Mouse (Mus musculus) midbrain, embryonic 15.5 days (tissue): ENCODE results near the gene Tpst2. TPM values are rescaled to one million over a fixed set of nuclear protein-coding genes. Genes with fewer than 3 reads are reported as not detected.
"Not testable (repeated sequence)": the region's sequence is repeated elsewhere in the genome, so short reads cannot be mapped to it uniquely, and the experiment has no call there.

ENCODE experiments used
- ATAC-seq: fragments of 200-750 bp; cut with Nextera tagmentation; replicated peaks from 2 replicates; pipeline ENCODE4 v1.8.0; 2017; ENCODE audit warnings: moderate TSS enrichment
- H3K27ac ChIP-seq: fragments of 300-500 bp; sonication (generic); 2 replicates; pipeline ENCODE4 v1.5.1; 2015; ENCODE audit warnings: mild to moderate bottlenecking, inconsistent platforms
- H3K27me3 ChIP-seq: fragments of 300-500 bp; sonication (generic); replicated peaks from 2 replicates; pipeline ENCODE4 v1.6.1; 2015; ENCODE audit warnings: inconsistent platforms
- H3K36me3 ChIP-seq: fragments of 300-500 bp; sonication (generic); replicated peaks from 2 replicates; pipeline ENCODE4 v1.6.1; 2015; ENCODE audit warnings: inconsistent platforms
- H3K4me1 ChIP-seq: fragments of 300-500 bp; sonication (generic); 2 replicates; pipeline ENCODE4 v1.6.1; 2015; ENCODE audit warnings: inconsistent platforms
- H3K4me2 ChIP-seq: fragments of 300-500 bp; sonication (generic); 2 replicates; pipeline ENCODE4 v1.6.1; 2015; ENCODE audit warnings: inconsistent platforms, mild to moderate bottlenecking, moderate library complexity
- H3K4me3 ChIP-seq: fragments of 300-500 bp; sonication (generic); 2 replicates; pipeline ENCODE4 v1.5.1; 2015; ENCODE audit warnings: mild to moderate bottlenecking, inconsistent platforms
- H3K9ac ChIP-seq: fragments of 300-500 bp; sonication (generic); 2 replicates; pipeline ENCODE4 v1.6.1; 2015; ENCODE audit warnings: mild to moderate bottlenecking, inconsistent platforms
- H3K9me3 ChIP-seq: fragments of 300-500 bp; sonication (generic); 2 replicates; pipeline ENCODE4 v1.6.1; 2016; ENCODE audit warnings: inconsistent platforms
- WGBS: fragments of 180-500 bp; shearing (Covaris S2); methylation state at CpG from one replicate; pipeline ENCODE4 v1.1.7; 2015; ENCODE audit warnings: mixed read lengths; 5-methylcytosine and 5-hydroxymethylcytosine counted together
- polyA plus RNA-seq: library from polyadenylated mRNA; unstranded; fragments of >200 nt; fragmentation: Nextera tagmentation; extraction: Ambion mirVana; gene quantifications from 2 replicates; pipeline ENCODE4 v1.2.1, GENCODE M21; 2015

The Tpst2 gene
- polyA plus RNA-seq, 1 experiment from 2014 or later: 29.4 TPM

DNA sequence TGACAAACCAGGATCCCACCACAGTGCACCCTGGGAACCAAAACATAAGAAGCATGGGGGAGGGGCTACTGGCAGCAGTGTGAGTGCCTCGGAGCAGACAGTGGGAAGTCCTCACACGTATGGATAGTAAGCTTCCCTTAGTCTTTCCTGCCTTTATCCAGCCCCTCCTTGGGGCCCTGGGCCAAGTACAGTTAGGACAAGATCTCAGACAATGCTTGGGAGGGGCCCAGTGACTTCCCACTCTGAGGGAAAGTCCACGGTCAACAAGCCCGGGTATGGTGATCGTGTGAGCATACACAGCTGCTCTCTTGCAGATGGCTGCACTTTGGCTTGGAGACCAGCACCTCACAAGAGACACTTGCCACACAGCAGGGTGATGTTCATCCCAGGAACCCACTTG, 40.8 kb downstream of the Tpst2 start:
- Histone ChIP-seq H3K4me1 (peaks cover 5% of the 10 kb centered on the region; the same call in 1 of the 2 replicates), H3K9me3 (no peaks in the 10 kb centered on the region), H3K36me3 (no peaks in the 10 kb centered on the region), H3K4me2 (no peak overlapping the region), H3K27me3 (no peaks in the 10 kb centered on the region), H3K9ac (no peak overlapping the region), H3K4me3 (no peak overlapping the region), H3K27ac (no peak overlapping the region)
- 64% methylated on average over 5 of the region's 5 CpGs for WGBS
- no peak for ATAC-seq

- 68% methylated on average over 2 of the region's 2 CpGs for WGBS
- not testable (repeated sequence) for ATAC-seq, H3K4me1 ChIP-seq, H3K27me3 ChIP-seq, H3K9ac ChIP-seq, H3K27ac ChIP-seq, H3K9me3 ChIP-seq, H3K36me3 ChIP-seq, H3K4me2 ChIP-seq, H3K4me3 ChIP-seq
These were observed 42.9 kb downstream of the Tpst2 start for GRCm38 (mm10) chr5:112319343-112319742.

GRCm38 (mm10) chr5:112320379-112320778, 43.9 kb downstream of the Tpst2 start:
- no peak overlapping the region for H3K9ac ChIP-seq
- no peaks in the 10 kb centered on the region for H3K36me3 ChIP-seq
- ATAC-seq: no peak
- H3K4me2 ChIP-seq: no peak overlapping the region
- peaks cover 3% of the 10 kb centered on the region; the same call in 1 of the 2 replicates for H3K4me1 ChIP-seq
- no peak overlapping the region for H3K27ac ChIP-seq
- H3K4me3 ChIP-seq: no peak overlapping the region
- no peaks in the 10 kb centered on the region for H3K9me3 ChIP-seq
- no peaks in the 10 kb centered on the region for H3K27me3 ChIP-seq
- 72% methylated on average over 5 of the region's 5 CpGs for WGBS

GRCm38 (mm10) chr5:112320936-112321335, 44.4 kb downstream of the Tpst2 start:
- ATAC-seq: no peak

DNA sequence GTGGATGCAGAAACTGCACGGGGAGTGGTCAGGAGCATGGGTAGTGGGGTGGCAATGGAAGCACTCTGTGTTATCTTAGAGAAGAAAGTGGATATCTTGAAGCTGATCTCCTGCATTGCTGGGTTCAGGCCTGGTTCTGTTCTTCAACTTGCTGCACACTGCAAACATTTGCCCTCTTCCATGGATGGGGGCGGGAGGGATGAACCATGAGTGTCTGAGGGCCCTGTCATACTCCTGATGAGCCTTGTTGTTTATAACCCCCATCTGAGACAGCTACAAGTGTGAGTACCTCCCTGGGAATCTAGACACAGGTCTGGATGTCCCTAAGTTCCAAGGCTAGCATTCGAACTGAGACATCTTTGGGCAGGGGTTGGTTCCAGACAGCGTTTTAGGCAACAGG, 44.9 kb downstream of the Tpst2 start:
- Histone ChIP-seq H3K4me2 (no peak overlapping the region), H3K9me3 (no peaks in the 10 kb centered on the region), H3K27me3 (no peaks in the 10 kb centered on the region), H3K4me1 (peaks cover 6% of the 10 kb centered on the region), H3K27ac (no peak overlapping the region), H3K9ac (no peak overlapping the region), H3K36me3 (no peaks in the 10 kb centered on the region), H3K4me3 (no peak overlapping the region)
- no peak for ATAC-seq
- WGBS: 82% methylated on average over 4 of the region's 4 CpGs

More at GRCm38 (mm10) chr5:112320936-112321335, 44.4 kb downstream of the Tpst2 start:
- Histone ChIP-seq H3K4me1 (peaks cover 6% of the 10 kb centered on the region), H3K36me3 (no peaks in the 10 kb centered on the region), H3K9me3 (no peaks in the 10 kb centered on the region), H3K27me3 (no peaks in the 10 kb centered on the region), H3K4me2 (no peak overlapping the region), H3K4me3 (no peak overlapping the region), H3K27ac (no peak overlapping the region), H3K9ac (no peak overlapping the region)
- 75% methylated on average over 6 of the region's 6 CpGs for WGBS

DNA sequence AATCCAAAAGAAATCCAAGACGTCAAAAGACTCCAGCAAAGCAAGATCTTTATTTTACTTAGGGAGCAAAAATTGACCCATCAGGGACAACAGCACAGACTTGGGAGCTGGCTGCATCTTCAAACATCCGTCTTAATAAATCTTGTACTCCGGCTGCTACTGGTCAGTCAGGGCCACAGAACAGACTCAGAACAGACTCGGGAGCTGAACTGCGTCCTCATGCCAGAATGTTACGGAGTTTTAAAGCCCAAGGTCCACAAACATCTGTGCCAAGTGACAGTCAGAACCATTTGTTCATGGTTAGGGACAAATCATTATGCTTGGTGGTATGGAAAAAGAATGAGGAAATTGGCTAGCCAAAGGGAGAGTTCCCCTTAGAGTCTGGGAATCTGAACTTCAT, 46.8 kb downstream of the Tpst2 start:
- 89% methylated on average over 6 of the region's 6 CpGs for WGBS
- H3K36me3 ChIP-seq: no peaks in the 10 kb centered on the region
- H3K4me3 ChIP-seq: no peak overlapping the region
- no peak overlapping the region for H3K4me2 ChIP-seq
- no peaks in the 10 kb centered on the region for H3K27me3 ChIP-seq
- H3K9ac ChIP-seq: no peak overlapping the region
- peaks cover 16% of the 10 kb centered on the region for H3K4me1 ChIP-seq
- no peaks in the 10 kb centered on the region for H3K9me3 ChIP-seq
- no peak overlapping the region for H3K27ac ChIP-seq
- no peak for ATAC-seq

GRCm38 (mm10) chr5:112324637-112325545, 48.4 kb downstream of the Tpst2 start:
- Histone ChIP-seq H3K9me3 (no peaks in the 10 kb centered on the region), H3K9ac (no peak overlapping the region), H3K4me1 (peaks cover 16% of the 10 kb centered on the region), H3K27me3 (no peaks in the 10 kb centered on the region), H3K27ac (peak overlapping the region; percentile 87), H3K4me2 (peak overlapping the region; percentile 77), H3K4me3 (peak overlapping the region; percentile 100; the same call in 1 of the 2 replicates), H3K36me3 (peaks cover 12% of the 10 kb centered on the region)
- ATAC-seq: no peak
- 39% methylated on average over 24 of the region's 24 CpGs for WGBS

- H3K4me3 ChIP-seq: peak within 1 kb of the TSS; percentile 100
- H3K9me3 ChIP-seq: no peaks in the 10 kb centered on the region
- peak within 1 kb of the TSS; percentile 92 for H3K9ac ChIP-seq
- ATAC-seq: peak; percentile 92
- 9% methylated on average over 48 of the region's 48 CpGs for WGBS
- peaks cover 21% of the 10 kb centered on the region for H3K36me3 ChIP-seq
- H3K27ac ChIP-seq: peak within 1 kb of the TSS; percentile 87
- H3K27me3 ChIP-seq: no peaks in the 10 kb centered on the region
- peak within 1 kb of the TSS; percentile 77 for H3K4me2 ChIP-seq
- peaks cover 16% of the 10 kb centered on the region for H3K4me1 ChIP-seq
These were observed 49.3 kb downstream of the Tpst2 start, which contains the start of gene Tfip11 for GRCm38 (mm10) chr5:112325546-112326445. TSS of gene Tfip11 (plus strand) at chr5:112326358.

- Histone ChIP-seq H3K4me3 (peak overlapping the region; percentile 100), H3K9ac (peak overlapping the region; percentile 92), H3K4me1 (peaks cover 16% of the 10 kb centered on the region), H3K27me3 (no peaks in the 10 kb centered on the region), H3K9me3 (no peaks in the 10 kb centered on the region), H3K27ac (peak overlapping the region; percentile 87), H3K4me2 (peak overlapping the region; percentile 77), H3K36me3 (peaks cover 28% of the 10 kb centered on the region)
- ATAC-seq: peak; percentile 77
- 1% methylated on average over 31 of the region's 33 CpGs for WGBS
These were observed 50.0 kb downstream of the Tpst2 start for GRCm38 (mm10) chr5:112326446-112327009.

DNA sequence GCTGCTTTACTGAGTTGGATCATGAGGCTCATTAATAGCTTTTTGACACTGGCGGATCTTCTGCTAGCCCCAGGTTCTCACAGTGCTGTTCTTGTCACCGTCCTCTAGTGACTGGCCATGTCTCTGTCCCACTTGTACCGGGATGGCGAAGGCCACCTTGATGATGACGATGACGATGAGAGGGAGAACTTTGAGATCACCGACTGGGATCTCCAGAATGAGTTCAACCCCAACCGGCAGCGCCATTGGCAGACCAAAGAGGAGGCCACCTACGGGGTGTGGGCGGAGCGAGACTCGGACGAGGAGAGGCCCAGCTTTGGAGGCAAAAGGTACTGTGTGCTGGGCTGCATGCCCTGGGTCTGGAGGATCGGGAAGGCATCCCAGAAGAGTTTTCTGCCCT, 51.4 kb downstream of the Tpst2 start:
- H3K4me1 ChIP-seq: peaks cover 16% of the 10 kb centered on the region
- ATAC-seq: no peak
- H3K9me3 ChIP-seq: no peaks in the 10 kb centered on the region
- 94% methylated on average over 15 of the region's 15 CpGs for WGBS
- H3K4me3 ChIP-seq: no peak overlapping the region
- H3K27ac ChIP-seq: no peak overlapping the region
- H3K27me3 ChIP-seq: no peaks in the 10 kb centered on the region
- H3K36me3 ChIP-seq: peaks cover 41% of the 10 kb centered on the region
- H3K4me2 ChIP-seq: peak overlapping the region; percentile 77; the same call in 1 of the 2 replicates
- H3K9ac ChIP-seq: no peak overlapping the region

DNA sequence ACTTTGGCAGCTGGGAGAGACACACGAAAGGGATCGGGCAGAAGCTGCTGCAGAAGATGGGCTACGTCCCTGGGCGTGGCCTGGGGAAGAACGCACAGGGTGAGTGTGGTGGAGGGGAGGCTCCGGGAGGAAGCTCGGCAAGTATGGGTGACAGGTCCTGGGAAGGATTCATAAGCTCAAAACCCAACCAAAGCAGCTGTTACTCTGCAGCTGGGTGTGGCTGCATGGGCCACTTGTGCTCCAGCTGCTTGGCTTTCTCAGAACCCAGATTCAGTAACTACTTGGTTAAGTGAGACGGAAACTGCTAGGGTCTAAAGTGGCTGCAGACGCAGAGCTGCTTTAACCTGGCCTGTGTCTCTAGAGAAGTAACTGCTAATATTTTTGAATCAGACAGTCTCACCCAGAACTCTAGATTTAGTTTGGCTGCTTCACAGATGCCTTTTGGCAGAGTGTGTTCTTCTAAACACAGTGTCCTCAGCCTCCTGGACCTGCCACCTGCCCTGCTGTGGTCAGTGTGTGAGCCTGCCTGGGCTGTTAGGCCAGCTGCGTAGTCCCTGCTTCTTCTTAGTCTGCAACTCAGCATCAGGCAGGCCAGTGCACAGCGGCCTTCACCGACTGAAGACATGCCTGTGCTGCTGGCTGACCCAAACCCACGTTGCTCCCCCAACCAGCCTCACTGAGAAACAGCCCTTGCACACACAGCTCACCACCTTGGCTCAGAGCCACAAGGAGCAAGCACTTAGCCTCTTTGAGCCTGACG, 53.5 kb downstream of the Tpst2 start:
- H3K36me3 ChIP-seq: peaks cover 62% of the 10 kb centered on the region

More for the DNA sequence above, 53.5 kb downstream of the Tpst2 start:
- ATAC-seq: no peak
- no peak overlapping the region for H3K4me3 ChIP-seq
- WGBS: 94% methylated on average over 14 of the region's 14 CpGs
- no peak overlapping the region for H3K9ac ChIP-seq
- H3K4me1 ChIP-seq: peaks cover 16% of the 10 kb centered on the region
- no peak overlapping the region for H3K4me2 ChIP-seq
- H3K9me3 ChIP-seq: no peaks in the 10 kb centered on the region
- H3K27me3 ChIP-seq: no peaks in the 10 kb centered on the region
- no peak overlapping the region for H3K27ac ChIP-seq
